8 mouse cellular contexts compared by ENCODE assay signal in the genomic region with DNA sequence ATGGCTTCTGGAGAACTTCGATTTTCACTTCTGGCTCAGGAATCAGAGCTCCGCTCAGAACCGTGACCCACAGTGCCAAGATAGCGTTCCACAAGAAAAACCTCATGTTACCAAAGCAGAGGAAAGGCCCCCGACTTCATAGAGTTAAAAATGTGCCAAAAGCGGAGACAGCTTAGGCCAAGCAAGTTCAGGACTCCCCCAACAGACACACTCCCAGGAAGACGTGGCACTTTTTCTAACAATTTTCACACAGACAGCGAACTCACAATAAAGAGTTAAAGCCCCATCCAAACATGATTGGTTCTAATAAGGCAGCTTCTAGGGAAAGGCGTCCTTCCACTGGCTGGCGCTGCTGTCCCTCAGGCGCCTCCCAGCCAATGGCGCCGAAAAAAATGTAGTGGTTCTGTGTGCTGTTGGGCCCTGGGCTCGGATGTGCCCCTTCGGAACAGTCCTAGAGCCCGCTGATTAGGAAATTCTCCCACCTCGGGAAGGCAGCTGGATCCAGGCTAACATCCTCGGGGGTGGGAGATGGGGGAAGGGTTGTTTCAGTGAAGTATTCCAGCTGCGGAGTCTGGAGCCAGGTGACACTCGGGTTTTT. TPM values are rescaled to one million over a fixed set of nuclear protein-coding genes. Genes with fewer than 3 reads are reported as not detected.
DNase-seq lines count a peak whose midpoint lies in the region; ATAC-seq and TF ChIP-seq lines count a peak whose summit lies in the region.

No protein-coding gene starts in this region.

- no peak for TF ChIP-seq CTCF in CH12.LX (conservative IDR thresholded peaks at IDR 0.05 in 1 of 2, IDR thresholded peaks at IDR 0.05 in 1 of 2; ENCODE audit: low read depth in 2 of 2, low read length in 2 of 2)

- ATAC-seq in heart, embryonic 14.5 days (ENCODE audit: insufficient number of reproducible peaks, insufficient read depth, low FRiP score, low read depth): peak; percentile 75
- peak; percentile 81 for ATAC-seq in liver, embryonic 12.5 days

- TF ChIP-seq RAD21 in CH12.LX (IDR thresholded peaks at IDR 0.05; ENCODE audit: low read depth, low read length): no peak

- H3K9me3 ChIP-seq in CH12.LX (replicated peaks; ENCODE audit: low read length): no peaks in the 10 kb centered on the region
- no peaks in the 10 kb centered on the region for H3K9me3 ChIP-seq in forebrain, embryonic 10.5 days
- H3K9me3 ChIP-seq in heart, embryonic 14.5 days (ENCODE audit: control insufficient read depth, low read length): no peaks in the 10 kb centered on the region
- no peaks in the 10 kb centered on the region for H3K9me3 ChIP-seq in liver, embryonic 12.5 days (replicated peaks)

- peak; percentile 56 for TF ChIP-seq POLR2A in CH12.LX (IDR thresholded peaks at IDR 0.05; ENCODE audit: low read depth, low read length)

- in situ Hi-C loops in CH12.LX (cut with MboI; ENCODE audit: low pct_ligation_motif_present, low pct_unique_long_range_greater_than_20kb, low sequenced_read_pairs): loop anchor here (10.0 to 25.0 kb wide), 3 partner anchors 212 to 419 kb away; no protein-coding TSS in a partner anchor

- no peak overlapping the region for H3K27ac ChIP-seq in CH12.LX (ENCODE audit: insufficient read depth, low read depth)
- H3K27ac ChIP-seq in forebrain, embryonic 10.5 days: peak overlapping the region; percentile 86
- H3K27ac ChIP-seq in heart, embryonic 14.5 days (replicated peaks in 1 of 2; ENCODE audit: control insufficient read depth in 1 of 2, insufficient read depth in 1 of 2, low read depth in 2 of 2, low read length in 2 of 2): peak overlapping the region; percentile 70 to 74
- peak overlapping the region; percentile 51; the same call in 1 of the 2 replicates for H3K27ac ChIP-seq in liver, embryonic 12.5 days

- peaks cover 2% of the 10 kb centered on the region for H3K27me3 ChIP-seq in CH12.LX (replicated peaks)
- H3K27me3 ChIP-seq in forebrain, embryonic 10.5 days (ENCODE audit: poor library complexity, severe bottlenecking): no peaks in the 10 kb centered on the region
- no peaks in the 10 kb centered on the region for H3K27me3 ChIP-seq in heart, embryonic 14.5 days (ENCODE audit: control insufficient read depth, insufficient read depth, low read length)
- H3K27me3 ChIP-seq in liver, embryonic 12.5 days (replicated peaks): peaks cover 20% of the 10 kb centered on the region
- H3K27me3 ChIP-seq in splenic B cell, adult 2 months (ENCODE audit: control insufficient read depth, insufficient read depth, low read length, poor library complexity, severe bottlenecking): no peaks in the 10 kb centered on the region

- H3K4me2 ChIP-seq in CH12.LX (ENCODE audit: insufficient read depth, low read depth, poor library complexity, severe bottlenecking): peak overlapping the region; percentile 99
- peak overlapping the region; percentile 70 for H3K4me2 ChIP-seq in heart, embryonic 14.5 days (ENCODE audit: low read length)
- peak overlapping the region; percentile 96 for H3K4me2 ChIP-seq in liver, embryonic 12.5 days

- peak; percentile 85 for DNase-seq in CH12.LX (ENCODE audit: extremely low read depth)
- DNase-seq in c-Kit-positive CD71-negative TER-119-negative erythroid progenitor cells, embryonic 14.5 days (ENCODE audit: low read depth): peak; percentile 67
- DNase-seq in forebrain, embryonic 10.5 days (ENCODE audit: extremely low spot score, low spot score): peak; percentile 84
- DNase-seq in kidney, postnatal 10 days: peak; percentile 95
- DNase-seq in naive thymus-derived CD4-positive, alpha-beta T cell, adult 2 months (ENCODE audit: low read depth): peak; percentile 65
- peak; percentile 60 for DNase-seq in splenic B cell, adult 2 months (ENCODE audit: low read depth, low spot score)

- H3K79me2 ChIP-seq in CH12.LX (replicated peaks; ENCODE audit: control insufficient read depth, extremely low read depth, insufficient read depth, poor library complexity, severe bottlenecking): no peaks in the 10 kb centered on the region

- H3K4me3 ChIP-seq in CH12.LX (replicated peaks in 1 of 3; ENCODE audit: low read depth in 2 of 3, low read length in 2 of 3, poor library complexity in 1 of 3): peak overlapping the region; percentile 54 to 75 (median 74)
- H3K4me3 ChIP-seq in forebrain, embryonic 10.5 days: peak overlapping the region; percentile 60
- H3K4me3 ChIP-seq in heart, embryonic 14.5 days (ENCODE audit: control insufficient read depth in 1 of 2, insufficient read depth in 1 of 2, low read depth in 1 of 2, low read length in 2 of 2): peak overlapping the region; percentile 69 to 71
- H3K4me3 ChIP-seq in liver, embryonic 12.5 days: peak overlapping the region; percentile 65

- H3K4me1 ChIP-seq in CH12.LX (ENCODE audit: control insufficient read depth in 1 of 2, insufficient read depth in 2 of 2): peaks cover 2 to 29% of the 10 kb centered on the region in 2 experiments; a peak in 3 of 4 replicates
- H3K4me1 ChIP-seq in forebrain, embryonic 10.5 days: peaks cover 70% of the 10 kb centered on the region
- H3K4me1 ChIP-seq in heart, embryonic 14.5 days (ENCODE audit: control insufficient read depth in 2 of 2, insufficient read depth in 2 of 2, low read length in 2 of 2): peaks cover 2 to 33% of the 10 kb centered on the region in 2 experiments; a peak in 3 of 4 replicates
- H3K4me1 ChIP-seq in liver, embryonic 12.5 days: peaks cover 33% of the 10 kb centered on the region

- dilution Hi-C loops in CH12.LX (cut with MboI; ENCODE audit: extremely low pct_ligation_motif_present, extremely low pct_unique_long_range_greater_than_20kb, low sequenced_read_pairs): no loop called here

- no peak for TF ChIP-seq EP300 in CH12.LX (IDR thresholded peaks at IDR 0.05; ENCODE audit: low read length)

- peak overlapping the region; percentile 94 for H3K9ac ChIP-seq in CH12.LX (ENCODE audit: insufficient read depth, low read depth)
- peak overlapping the region; percentile 82 for H3K9ac ChIP-seq in heart, embryonic 14.5 days (ENCODE audit: low read length)
- peak overlapping the region; percentile 68 for H3K9ac ChIP-seq in liver, embryonic 12.5 days

- H3K36me3 ChIP-seq in CH12.LX (replicated peaks in 1 of 2; ENCODE audit: control insufficient read depth in 1 of 2, insufficient read depth in 1 of 2, low read length in 1 of 2): peaks cover 2 to 6% of the 10 kb centered on the region in 2 experiments
- no peaks in the 10 kb centered on the region for H3K36me3 ChIP-seq in forebrain, embryonic 10.5 days (replicated peaks)
- H3K36me3 ChIP-seq in heart, embryonic 14.5 days (ENCODE audit: control insufficient read depth, insufficient read depth, low read length): no peaks in the 10 kb centered on the region
- no peaks in the 10 kb centered on the region for H3K36me3 ChIP-seq in liver, embryonic 12.5 days
- no peaks in the 10 kb centered on the region for H3K36me3 ChIP-seq in splenic B cell, adult 2 months (ENCODE audit: control insufficient read depth, insufficient read depth, low read length, poor library complexity, severe bottlenecking)

- WGBS in forebrain, embryonic 10.5 days: under 1% methylated on average over 20 of the region's 20 CpGs
- 0% methylated on average over 20 of the region's 20 CpGs for WGBS in heart, embryonic 14.5 days
- WGBS in liver, embryonic 12.5 days (ENCODE audit: insufficient replicate concordance): under 1% methylated on average over 20 of the region's 20 CpGs

TF ChIP-seq in CH12.LX, 34 proteins besides CTCF, POLR2A, EP300 and RAD21 (continues in another document):
- TF ChIP-seq MXI1 (IDR thresholded peaks at IDR 0.05; ENCODE audit: low read depth, low read length) (no peak), SIN3A (IDR thresholded peaks at IDR 0.05; ENCODE audit: low read length) (peak; percentile 46), ZNF384 (IDR thresholded peaks at IDR 0.05; ENCODE audit: low read depth, low read length) (peak; percentile 55), POLR2AphosphoS2 (IDR thresholded peaks at IDR 0.05; ENCODE audit: low read depth, low read length) (no peak), E2F4 (IDR thresholded peaks at IDR 0.05; ENCODE audit: insufficient replicate concordance, low read depth, low read length) (no peak), PAX5 (IDR thresholded peaks at IDR 0.05; ENCODE audit: low read length) (no peak), GABPA (IDR thresholded peaks at IDR 0.05; ENCODE audit: insufficient replicate concordance, low read depth, low read length) (no peak), NELFE (IDR thresholded peaks at IDR 0.05; ENCODE audit: low read depth, low read length) (peak; percentile 66), MAFK (IDR thresholded peaks at IDR 0.05; ENCODE audit: insufficient replicate concordance, low read length) (no peak), MAX (IDR thresholded peaks at IDR 0.05; ENCODE audit: low read length) (no peak), TCF12 (IDR thresholded peaks at IDR 0.05; ENCODE audit: low read depth, low read length) (peak; percentile 45; the same call in 1 of the 2 replicates), JUN (IDR thresholded peaks at IDR 0.05; ENCODE audit: insufficient read depth, low read depth, low read length) (no peak), RCOR1 (conservative IDR thresholded peaks at IDR 0.05; ENCODE audit: low read depth, low read length) (no peak), USF1 (IDR thresholded peaks at IDR 0.05; ENCODE audit: low read depth, low read length) (no peak)

RNA-seq across cellular contexts. Expression of a gene that starts 1.9 kb away (rescaled TPM):
- total RNA-seq in CH12.LX (2012; rRNA removed) (10.2 and 10.8 TPM in 2 replicates), CH12.LX (2014; rRNA removed) (9.8 and 11.1 TPM in 2 replicates)
- 5.8 and 6.8 TPM in 2 replicates for polyA plus RNA-seq in CH12.LX (2012; ENCODE audit: insufficient read length, low read depth)
- polyA plus RNA-seq in forebrain, embryonic 10.5 days (2016; fragmentation: Nextera tagmentation; extraction: Ambion mirVana): 20.9 and 21.6 TPM in 2 replicates
- polyA plus RNA-seq in heart, embryonic 14.5 days (2014; fragmentation: Nextera tagmentation; extraction: Ambion mirVana): 8.2 and 8.9 TPM in 2 replicates
- polyA plus RNA-seq in liver, embryonic 12.5 days (2016; fragmentation: Nextera tagmentation; extraction: Ambion mirVana): 5.0 TPM in 2 replicates

RNA-seq across cellular contexts. Expression of a gene that starts 4.1 kb away (rescaled TPM):
- total RNA-seq in CH12.LX (2012; rRNA removed): 0.68 and 0.84 TPM in 2 replicates
- total RNA-seq in CH12.LX (2014; rRNA removed): 0.95 and 1.1 TPM in 2 replicates
- 0.50 and 1.3 TPM in 2 replicates for polyA plus RNA-seq in CH12.LX (2012; ENCODE audit: insufficient read length, low read depth)
- 11.3 and 12.3 TPM in 2 replicates for polyA plus RNA-seq in forebrain, embryonic 10.5 days (2016; fragmentation: Nextera tagmentation; extraction: Ambion mirVana)
- 23.5 and 26.9 TPM in 2 replicates for polyA plus RNA-seq in heart, embryonic 14.5 days (2014; fragmentation: Nextera tagmentation; extraction: Ambion mirVana)
- 5.9 and 6.2 TPM in 2 replicates for polyA plus RNA-seq in liver, embryonic 12.5 days (2016; fragmentation: Nextera tagmentation; extraction: Ambion mirVana)

RNA-seq across cellular contexts. Expression of a gene that starts 26.7 kb away (rescaled TPM):
- total RNA-seq in CH12.LX (2012; rRNA removed) (0.34 TPM in 1 of 2 replicates, not detected in the other), CH12.LX (2014; rRNA removed) (0.59 TPM in 1 of 2 replicates, not detected in the other)
- polyA plus RNA-seq in CH12.LX (2012; ENCODE audit: insufficient read length, low read depth): 0.04 and 0.15 TPM in 2 replicates
- polyA plus RNA-seq in forebrain, embryonic 10.5 days (2016; fragmentation: Nextera tagmentation; extraction: Ambion mirVana): 58.7 and 62.1 TPM in 2 replicates
- 7.5 and 11.1 TPM in 2 replicates for polyA plus RNA-seq in heart, embryonic 14.5 days (2014; fragmentation: Nextera tagmentation; extraction: Ambion mirVana)
- 0.60 and 0.68 TPM in 2 replicates for polyA plus RNA-seq in liver, embryonic 12.5 days (2016; fragmentation: Nextera tagmentation; extraction: Ambion mirVana)
